Mouse (Mus musculus): ENCODE results near the gene Angptl8. TPM values are rescaled to one million over a fixed set of nuclear protein-coding genes. Genes with fewer than 3 reads are reported as not detected.
A peak's percentile ranks its signal among the peaks of the same experiment; 100 is the strongest.
"Not testable (repeated sequence)": the region's sequence is repeated elsewhere in the genome, so short reads cannot be mapped to it uniquely, and the experiment has no call there.

Gene Angptl8
- total RNA-seq, 2 experiments from 2014 or later = not detected

DNA sequence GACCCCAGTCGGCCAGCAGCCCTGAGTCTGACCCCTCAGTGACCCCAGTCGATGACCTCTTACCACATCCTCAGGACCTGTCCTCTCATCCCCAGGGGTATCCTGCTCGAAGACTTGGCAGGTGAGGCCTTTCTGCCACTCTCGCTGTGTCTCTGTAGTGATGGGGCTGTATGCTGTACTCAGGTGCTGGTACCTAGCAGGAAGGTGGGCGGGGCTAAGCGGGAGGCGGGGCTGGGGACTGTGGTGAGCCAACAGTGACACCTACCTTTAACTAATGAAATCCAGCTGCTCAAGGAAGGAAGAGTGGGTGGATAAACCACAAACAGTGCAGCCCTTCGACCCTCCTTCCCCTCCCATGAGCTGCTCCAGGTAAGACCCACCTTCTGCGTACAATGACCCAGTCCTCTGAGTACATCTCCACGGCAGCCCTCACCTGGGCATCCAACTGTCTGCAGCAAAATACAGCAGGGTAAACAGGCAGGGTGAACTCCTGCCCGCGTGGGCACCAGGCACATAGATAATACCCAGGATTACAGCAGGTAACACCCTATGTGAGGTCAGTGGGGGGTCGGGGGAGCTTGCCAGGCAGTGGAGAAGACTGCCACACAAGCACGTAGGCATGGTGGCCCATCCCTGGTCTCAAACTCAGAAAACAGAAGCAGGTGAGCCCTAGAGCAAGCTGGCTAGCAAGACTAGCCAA is 10.2 kb downstream of the Angptl8 start:
- intact Hi-C loops (cut with DNase I) = no loop called here
- DNase-seq (ENCODE audit: low spot score in 2 of 2) = no peak

- intact Hi-C loops (cut with DNase I) = no loop called here
- DNase-seq (ENCODE audit: low spot score in 2 of 2) = no peak
These were observed 11.5 kb downstream of the Angptl8 start for GRCm38 (mm10) chr9:21846755-21847341.

GRCm38 (mm10) chr9:21847425-21847824 is 12.1 kb downstream of the Angptl8 start:
- DNase-seq (ENCODE audit: low spot score in 2 of 2) = no peak
- intact Hi-C loops (cut with DNase I) = no loop called here

DNA sequence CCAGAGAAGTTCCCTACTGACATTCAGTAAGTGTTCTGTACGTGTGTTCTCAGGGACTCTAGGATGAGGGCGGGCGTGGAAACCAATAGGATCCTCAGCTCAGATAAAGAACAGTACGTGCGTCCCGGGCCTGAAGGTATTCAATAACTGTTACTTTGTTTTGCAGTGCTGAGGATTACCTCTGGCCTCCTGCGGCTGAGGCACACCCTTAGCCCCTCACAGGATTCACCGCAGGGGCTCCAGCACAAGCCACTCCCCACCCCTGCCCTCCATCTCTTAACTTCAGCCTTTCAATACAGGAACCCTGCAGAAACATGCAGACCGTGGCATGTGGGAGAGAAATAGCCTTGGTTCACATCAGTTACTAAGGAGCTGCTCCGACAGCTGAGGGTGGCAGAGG is 12.6 kb downstream of the Angptl8 start:
- intact Hi-C loops (cut with DNase I) = no loop called here
- no peak for DNase-seq (ENCODE audit: low spot score in 2 of 2)

GRCm38 (mm10) chr9:21849691-21850677 is 14.7 kb downstream of the Angptl8 start:
- intact Hi-C loops (cut with DNase I) = no loop called here
- DNase-seq (ENCODE audit: low spot score in 2 of 2) = no peak

GRCm38 (mm10) chr9:21851084-21851483 is 15.8 kb downstream of the Angptl8 start:
- intact Hi-C loops (cut with DNase I) = no loop called here

DNA sequence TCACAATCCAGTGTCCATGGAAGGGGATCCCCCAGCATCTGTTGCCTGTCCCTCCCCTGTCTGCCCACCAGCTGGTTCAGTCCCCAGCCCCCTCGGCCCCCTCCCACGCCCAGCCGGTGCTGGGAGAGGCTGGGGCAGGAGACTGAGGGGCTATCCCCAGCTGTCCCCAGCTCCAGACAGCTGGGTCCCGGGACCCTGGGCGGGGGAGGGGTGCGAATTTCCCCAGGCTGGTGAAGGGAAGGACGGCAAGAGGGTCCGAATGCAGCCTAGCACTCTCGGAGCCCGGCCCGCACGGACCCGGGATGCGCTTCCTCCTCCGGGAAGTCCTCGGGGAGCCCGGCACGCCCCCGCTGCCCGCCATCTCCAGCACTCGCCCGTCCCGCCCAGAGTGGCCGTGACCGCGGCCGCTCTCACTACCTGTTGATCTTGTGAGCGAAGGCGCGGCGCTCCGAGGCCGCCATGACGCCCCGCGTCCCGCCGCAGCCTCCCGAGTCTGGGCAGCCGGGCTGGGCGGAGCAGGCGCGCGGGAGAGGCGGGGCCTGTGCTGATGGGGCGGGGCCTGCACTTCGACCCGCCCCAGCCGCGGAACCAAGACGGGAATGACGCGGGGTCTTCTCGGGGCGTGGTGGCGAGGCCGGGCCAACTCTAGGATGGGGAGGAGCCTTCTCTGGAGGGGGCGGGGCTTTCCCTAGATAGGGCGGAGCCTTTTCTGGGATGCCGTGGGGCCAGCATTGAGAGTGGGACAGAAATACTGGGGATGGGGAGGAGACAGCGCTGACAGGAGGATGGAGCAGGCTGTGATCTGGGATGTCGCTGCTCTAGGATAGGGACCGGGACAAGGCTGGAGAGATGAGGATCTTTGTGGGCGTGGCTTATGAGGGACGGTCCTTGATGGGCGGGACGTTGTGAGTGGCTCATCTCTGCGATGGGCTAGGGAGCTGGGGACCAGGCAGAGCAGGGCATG is 17.1 kb downstream of the Angptl8 start, which contains the start of gene Dock6:
Gene Dock6 (minus strand): TSS at position 508 of the 964 bp plus-strand sequence.
- DNase-seq (ENCODE audit: low spot score in 2 of 2) = peak; percentile 71 to 82
- intact Hi-C loops (cut with DNase I) = no loop called here

More at GRCm38 (mm10) chr9:21851084-21851483, 15.8 kb downstream of the Angptl8 start:
- no peak for DNase-seq (ENCODE audit: low spot score in 2 of 2)

GRCm38 (mm10) chr9:21853961-21854360 is 18.7 kb downstream of the Angptl8 start:
- intact Hi-C loops (cut with DNase I) = no loop called here
- DNase-seq (ENCODE audit: low spot score in 2 of 2) = no peak

DNA sequence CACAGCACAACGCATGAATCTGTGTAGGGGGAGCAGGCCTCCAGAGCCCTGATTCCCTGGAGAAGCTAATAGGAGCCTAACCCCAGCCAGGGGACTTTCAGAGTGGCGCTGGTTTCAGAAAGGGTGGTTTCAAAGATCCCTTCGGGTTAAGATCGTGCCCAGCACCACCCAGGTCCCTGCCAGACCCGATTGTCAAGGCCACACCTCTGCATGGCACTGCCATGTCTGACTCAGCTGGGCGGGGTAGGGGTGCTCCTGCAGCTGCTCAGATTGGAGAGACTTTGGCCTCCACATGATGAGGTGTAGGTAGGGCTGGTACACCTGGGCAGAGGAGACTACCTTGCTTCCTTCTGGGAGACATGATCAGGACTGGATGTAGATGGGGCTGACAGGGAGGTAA is 19.6 kb downstream of the Angptl8 start:
- DNase-seq (ENCODE audit: low spot score in 2 of 2) = no peak
- intact Hi-C loops (cut with DNase I) = no loop called here

GRCm38 (mm10) chr9:21857501-21857900 is 22.2 kb downstream of the Angptl8 start:
- intact Hi-C loops (cut with DNase I) = no loop called here

GRCm38 (mm10) chr9:21858084-21858483 is 22.8 kb downstream of the Angptl8 start:
- no peak for DNase-seq (ENCODE audit: low spot score in 2 of 2)
- intact Hi-C loops (cut with DNase I) = no loop called here

More at GRCm38 (mm10) chr9:21857501-21857900, 22.2 kb downstream of the Angptl8 start:
- no peak for DNase-seq (ENCODE audit: low spot score in 2 of 2)

DNA sequence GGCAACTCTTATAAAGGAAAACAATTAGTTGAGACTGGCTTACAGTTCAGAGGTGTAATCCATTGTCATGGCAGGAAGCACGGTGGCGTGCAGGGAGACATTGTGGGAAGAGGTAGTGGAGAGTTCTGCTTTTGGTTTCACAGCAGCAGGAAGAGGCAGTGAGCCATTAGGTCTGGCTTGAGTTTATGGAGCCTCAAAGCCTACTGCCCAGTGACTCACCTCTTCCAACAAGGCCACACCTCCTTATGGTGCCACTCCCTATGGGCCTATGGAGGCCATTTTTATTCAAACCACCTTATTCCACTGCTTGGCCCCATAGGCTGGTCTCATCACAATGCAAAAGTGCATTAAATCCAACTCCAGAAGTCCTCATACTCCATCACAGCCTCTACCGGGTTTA is 24.3 kb downstream of the Angptl8 start:
- intact Hi-C loops (cut with DNase I) = no loop called here
- DNase-seq (ENCODE audit: low spot score in 2 of 2) = no peak

DNA sequence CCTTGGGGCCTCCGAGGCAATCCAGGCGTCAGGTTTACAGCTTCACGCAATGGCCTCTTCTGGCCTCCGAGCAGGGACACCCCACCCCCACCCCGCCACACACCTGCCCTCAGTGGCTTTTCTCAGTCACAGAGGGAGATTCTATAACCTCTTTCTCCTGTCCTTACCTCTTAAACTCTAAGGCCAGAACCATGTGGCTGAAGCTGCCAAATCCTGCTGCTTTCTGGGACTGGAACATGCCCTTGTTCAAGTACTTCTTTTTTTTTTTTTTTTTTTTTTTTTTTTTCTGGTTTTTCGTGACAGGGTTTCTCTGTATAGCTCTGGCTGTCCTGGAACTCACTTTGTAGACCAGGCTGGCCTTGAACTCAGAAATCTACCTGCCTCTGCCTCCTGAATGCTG is 25.0 kb downstream of the Angptl8 start:
- intact Hi-C loops (cut with DNase I); DNase-seq (ENCODE audit: low spot score in 2 of 2): not testable (repeated sequence)

- intact Hi-C loops (cut with DNase I) = no loop called here
- DNase-seq (ENCODE audit: low spot score in 2 of 2) = no peak
These were observed 26.9 kb downstream of the Angptl8 start for GRCm38 (mm10) chr9:21862181-21862580.

DNA sequence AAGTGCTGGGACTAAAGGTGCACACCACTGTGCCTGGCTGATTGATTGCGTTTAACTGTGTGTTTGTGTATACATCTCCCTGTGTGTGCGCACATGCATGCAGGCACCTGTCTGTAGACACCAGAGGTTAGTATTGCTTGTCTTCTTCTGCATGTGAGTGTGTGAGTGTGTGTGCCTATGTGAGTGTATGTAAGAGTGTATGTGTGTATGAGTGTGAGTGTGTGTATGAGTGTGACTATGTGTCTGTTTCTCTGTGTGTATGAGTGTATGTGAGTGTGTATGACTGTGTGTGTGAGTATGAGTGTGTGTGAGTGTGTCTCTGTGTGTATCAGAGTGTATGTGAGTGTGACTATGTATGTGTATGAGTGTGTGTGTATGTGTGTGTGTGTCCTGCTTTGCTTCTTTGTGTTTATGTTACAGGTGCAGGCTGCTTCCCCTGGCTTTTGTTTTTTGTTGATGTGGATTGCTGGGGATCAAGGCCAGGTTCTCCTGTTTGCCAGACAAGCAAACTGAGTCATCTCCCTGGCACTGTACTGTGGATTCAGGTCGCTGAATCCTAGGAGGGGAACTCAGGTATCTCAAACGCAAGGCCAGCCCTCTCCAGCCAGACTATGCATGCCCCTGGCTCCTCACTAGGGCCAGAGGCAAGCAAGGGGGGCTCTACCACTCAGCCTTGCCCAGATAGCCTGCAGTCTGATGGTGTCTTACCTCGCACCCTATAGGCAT is 30.5 kb downstream of the Angptl8 start:
- no peak for DNase-seq (ENCODE audit: low spot score in 2 of 2)
- intact Hi-C loops (cut with DNase I) = no loop called here

DNA sequence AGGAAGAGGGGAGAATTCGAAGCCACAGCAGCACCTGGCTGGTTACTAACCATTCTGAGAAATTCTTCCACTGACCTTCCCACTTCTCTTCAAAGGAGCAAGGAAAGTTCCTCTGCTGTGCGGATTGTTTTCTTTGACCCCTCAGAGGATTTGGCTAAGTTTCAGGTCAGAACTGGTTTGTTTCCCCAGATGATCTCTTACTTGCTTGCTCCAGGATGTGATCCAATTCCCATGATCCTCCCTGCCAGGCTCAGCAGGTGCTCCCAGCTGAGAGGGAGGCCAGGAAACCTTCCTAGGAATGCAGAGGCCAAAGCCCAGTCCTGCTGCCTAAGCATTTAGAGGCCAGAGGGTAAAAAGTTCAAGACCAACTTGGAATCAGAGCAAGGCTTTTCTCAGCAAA is 31.3 kb downstream of the Angptl8 start:
- intact Hi-C loops (cut with DNase I) = no loop called here
- DNase-seq (ENCODE audit: low spot score in 2 of 2) = no peak

DNA sequence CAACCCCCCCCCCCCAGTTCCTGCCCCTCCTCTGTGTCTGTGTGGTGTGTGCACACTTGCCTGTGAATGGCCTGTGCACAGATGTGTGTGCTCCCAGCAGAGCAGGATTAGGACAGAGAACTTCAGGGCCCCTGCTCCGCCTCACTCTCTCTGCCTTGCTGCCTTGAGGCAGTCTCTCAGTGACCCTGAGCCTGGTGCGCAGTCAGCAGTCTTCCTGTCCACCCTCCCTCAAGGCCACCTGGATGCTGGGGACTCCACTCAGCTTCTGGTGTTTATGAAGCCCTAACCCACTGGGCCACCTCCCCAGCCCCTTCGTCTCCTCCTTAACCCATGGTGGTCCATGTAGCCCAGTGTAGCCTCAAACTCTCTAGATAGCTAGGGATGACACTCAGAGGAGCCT is 32.4 kb downstream of the Angptl8 start:
- DNase-seq (ENCODE audit: low spot score in 2 of 2) = no peak
- intact Hi-C loops (cut with DNase I) = no loop called here

DNA sequence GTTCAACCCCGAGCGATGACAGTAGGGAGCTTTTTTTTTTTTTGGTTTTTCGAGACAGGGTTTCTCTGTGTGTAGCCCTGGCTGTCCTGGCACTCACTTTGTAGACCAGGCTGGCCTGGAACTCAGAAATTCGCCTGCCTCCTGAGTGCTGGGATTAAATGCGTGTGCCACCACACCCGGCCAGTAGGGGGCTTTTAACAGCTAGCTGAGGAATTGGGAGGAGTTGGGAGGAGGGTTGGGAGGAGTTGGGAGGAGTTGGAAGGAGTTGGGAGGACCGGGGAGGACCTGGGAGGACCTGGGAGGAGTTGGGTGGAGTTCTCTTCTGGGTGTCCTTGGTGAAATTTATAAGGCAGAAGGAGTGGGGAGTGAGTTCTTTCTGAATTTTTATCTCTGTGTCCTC is 34.0 kb downstream of the Angptl8 start:
- DNase-seq (ENCODE audit: low spot score in 2 of 2) = peak in 1 of 2 experiments; percentile 60
- intact Hi-C loops (cut with DNase I) = not testable (repeated sequence)

Measured in left cerebral cortex, postnatal 14 days (tissue).